Mouse (Mus musculus): ENCODE results near the gene Rnf114. TPM values are rescaled to one million over a fixed set of nuclear protein-coding genes. Genes with fewer than 3 reads are reported as not detected.

Rnf114 gene
- polyA plus RNA-seq, 1 experiment from 2014 or later, result 111 TPM

DNA sequence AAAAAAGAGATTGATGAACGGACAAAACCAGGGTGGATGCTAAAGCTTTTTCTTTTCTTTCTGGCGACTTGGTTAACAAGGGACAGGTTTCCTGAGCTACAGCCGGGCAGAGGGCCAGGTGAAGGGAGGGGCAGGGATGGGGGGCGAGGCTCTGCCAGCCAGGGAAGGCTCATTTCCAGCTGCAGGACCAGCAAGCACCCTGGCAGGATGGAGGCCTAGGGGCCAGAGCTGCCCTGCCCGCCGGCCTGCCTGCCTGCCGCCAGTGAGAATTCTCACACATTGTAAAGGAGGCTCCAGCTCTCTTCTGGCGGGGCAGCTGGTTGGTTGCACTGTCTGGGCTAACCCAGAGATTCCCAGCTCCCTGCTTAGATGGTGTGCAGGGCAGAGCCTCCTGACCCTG lies 69.7 kb downstream of the Rnf114 start:
- 46% methylated on average over 8 of the region's 8 CpGs for WGBS
- H3K27ac ChIP-seq (ENCODE audit: low read depth, low read length), result no peak overlapping the region
- no peak for ATAC-seq (ENCODE audit: low read depth)

DNA sequence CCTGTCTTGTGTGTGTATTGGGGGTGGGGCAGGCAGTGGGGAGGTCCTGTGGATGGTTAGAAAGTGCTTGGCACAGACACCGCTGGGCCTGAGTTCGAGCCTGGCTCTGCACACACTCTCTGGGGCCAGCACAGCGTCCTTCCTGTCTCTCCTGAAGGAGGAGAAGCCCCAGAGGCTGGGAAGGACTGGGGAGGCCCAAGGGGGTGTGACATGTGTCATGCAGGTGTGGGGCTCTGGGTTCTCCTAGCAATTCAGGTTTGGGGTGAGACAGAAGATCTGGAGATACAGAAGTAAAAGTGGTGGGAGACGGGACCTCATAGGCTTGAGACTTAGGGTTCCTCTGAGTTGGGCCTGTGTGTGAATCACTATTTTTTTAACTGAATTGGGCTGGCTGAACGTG lies 70.6 kb downstream of the Rnf114 start:
- Histone ChIP-seq H3K4me3 (ENCODE audit: low read depth, low read length) (no peak overlapping the region), H3K4me2 (ENCODE audit: low read depth, low read length) (no peak overlapping the region), H3K27me3 (ENCODE audit: control insufficient read depth, insufficient read depth, low read length) (no peaks in the 10 kb centered on the region; the same call in 1 of the 2 replicates), H3K27ac (ENCODE audit: low read depth, low read length) (no peak overlapping the region), H3K36me3 (ENCODE audit: control insufficient read depth, insufficient read depth, low read length) (no peaks in the 10 kb centered on the region), H3K9ac (replicated peaks; ENCODE audit: low read depth, low read length) (no peak overlapping the region), H3K4me1 (ENCODE audit: control insufficient read depth, insufficient read depth, low read length) (peaks cover 11% of the 10 kb centered on the region; the same call in 1 of the 2 replicates), H3K9me3 (ENCODE audit: control insufficient read depth, low read length) (no peaks in the 10 kb centered on the region)
- ATAC-seq (ENCODE audit: low read depth), result no peak
- 89% methylated on average over 5 of the region's 5 CpGs for WGBS

More for the DNA sequence above, 69.7 kb downstream of the Rnf114 start:
- Histone ChIP-seq H3K4me1 (ENCODE audit: control insufficient read depth, insufficient read depth, low read length) (peaks cover 11% of the 10 kb centered on the region; the same call in 1 of the 2 replicates), H3K9me3 (ENCODE audit: control insufficient read depth, low read length) (no peaks in the 10 kb centered on the region), H3K36me3 (ENCODE audit: control insufficient read depth, insufficient read depth, low read length) (no peaks in the 10 kb centered on the region), H3K4me2 (ENCODE audit: low read depth, low read length) (no peak overlapping the region), H3K27me3 (ENCODE audit: control insufficient read depth, insufficient read depth, low read length) (no peaks in the 10 kb centered on the region; the same call in 1 of the 2 replicates), H3K4me3 (ENCODE audit: low read depth, low read length) (no peak overlapping the region), H3K9ac (replicated peaks; ENCODE audit: low read depth, low read length) (no peak overlapping the region)

DNA sequence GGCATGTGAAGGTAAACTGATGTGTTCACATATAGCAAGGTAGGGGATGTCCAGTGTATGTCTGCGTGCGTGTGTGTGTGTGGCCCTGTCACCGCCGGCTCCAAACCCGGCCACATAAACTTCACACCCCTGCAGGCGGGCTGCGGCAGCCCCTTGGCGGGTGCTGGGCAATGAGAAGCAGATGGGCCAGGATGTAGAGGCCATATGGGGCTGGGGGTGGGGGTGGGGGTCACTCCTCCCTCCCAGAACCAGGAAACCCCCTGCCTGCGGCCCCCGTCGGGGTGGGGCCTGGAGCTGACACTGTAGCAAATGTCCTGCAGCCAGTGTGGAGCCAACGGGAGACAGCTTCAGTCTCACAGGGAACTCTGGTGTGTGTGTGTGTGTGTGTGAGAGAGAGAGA lies 71.3 kb downstream of the Rnf114 start:
- WGBS, result 37% methylated on average over 12 of the region's 12 CpGs
- H3K27me3 ChIP-seq (ENCODE audit: control insufficient read depth, insufficient read depth, low read length), result no peaks in the 10 kb centered on the region; the same call in 1 of the 2 replicates
- no peak overlapping the region for H3K4me2 ChIP-seq (ENCODE audit: low read depth, low read length)
- no peak for ATAC-seq (ENCODE audit: low read depth)
- H3K36me3 ChIP-seq (ENCODE audit: control insufficient read depth, insufficient read depth, low read length), result no peaks in the 10 kb centered on the region
- no peak overlapping the region for H3K4me3 ChIP-seq (ENCODE audit: low read depth, low read length)
- no peak overlapping the region for H3K9ac ChIP-seq (replicated peaks; ENCODE audit: low read depth, low read length)
- H3K4me1 ChIP-seq (ENCODE audit: control insufficient read depth, insufficient read depth, low read length), result peaks cover 11% of the 10 kb centered on the region; the same call in 1 of the 2 replicates
- no peak overlapping the region for H3K27ac ChIP-seq (ENCODE audit: low read depth, low read length)
- H3K9me3 ChIP-seq (ENCODE audit: control insufficient read depth, low read length), result no peaks in the 10 kb centered on the region

DNA sequence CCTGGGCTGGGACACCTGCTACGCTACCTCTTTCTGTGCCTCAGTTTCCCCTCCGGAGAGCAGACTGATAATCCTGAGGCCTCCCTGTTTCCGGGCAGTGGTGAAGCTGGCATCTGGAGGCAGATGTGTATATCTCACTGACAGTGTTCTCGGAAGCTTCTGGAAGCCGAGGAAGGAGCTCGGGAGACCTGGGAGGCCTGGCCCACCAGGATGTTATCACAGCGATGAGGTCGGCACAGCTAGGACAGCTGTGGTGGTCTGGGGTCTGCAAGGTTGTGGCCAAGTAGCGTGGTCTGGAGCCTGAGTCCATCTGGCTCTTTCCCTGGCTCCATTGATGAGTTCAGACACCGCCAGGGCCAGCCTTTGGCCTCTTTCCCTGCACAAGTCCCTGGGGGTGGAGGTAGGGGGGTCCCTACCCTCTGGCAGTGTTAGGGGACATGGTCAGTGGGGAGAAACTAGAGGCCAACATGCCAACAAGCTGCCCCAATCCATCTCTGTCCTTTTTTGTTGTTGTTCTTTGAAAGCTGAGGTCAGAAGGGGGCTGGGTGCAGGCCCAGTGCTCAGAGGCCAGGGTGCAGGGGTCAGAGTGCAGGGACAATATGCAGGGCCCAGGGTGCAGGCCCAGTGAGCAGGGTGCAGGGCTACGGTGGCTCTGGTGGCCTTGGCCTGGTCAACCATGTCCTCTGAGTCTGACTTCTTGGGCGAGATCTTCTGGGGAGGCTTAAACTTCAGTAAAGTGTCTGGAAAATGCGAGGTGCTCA lies 72.3 kb downstream of the Rnf114 start:
- H3K9ac ChIP-seq (replicated peaks; ENCODE audit: low read depth, low read length), result no peak overlapping the region
- no peak overlapping the region for H3K4me2 ChIP-seq (ENCODE audit: low read depth, low read length)
- H3K4me1 ChIP-seq (ENCODE audit: control insufficient read depth, insufficient read depth, low read length), result peaks cover 8% of the 10 kb centered on the region; the same call in 1 of the 2 replicates
- no peaks in the 10 kb centered on the region for H3K9me3 ChIP-seq (ENCODE audit: control insufficient read depth, low read length)
- no peak overlapping the region for H3K27ac ChIP-seq (ENCODE audit: low read depth, low read length)
- H3K36me3 ChIP-seq (ENCODE audit: control insufficient read depth, insufficient read depth, low read length), result no peaks in the 10 kb centered on the region
- no peaks in the 10 kb centered on the region for H3K27me3 ChIP-seq (ENCODE audit: control insufficient read depth, insufficient read depth, low read length)
- no peak for ATAC-seq (ENCODE audit: low read depth)
- H3K4me3 ChIP-seq (ENCODE audit: low read depth, low read length), result no peak overlapping the region
- 81% methylated on average over 13 of the region's 13 CpGs for WGBS

DNA sequence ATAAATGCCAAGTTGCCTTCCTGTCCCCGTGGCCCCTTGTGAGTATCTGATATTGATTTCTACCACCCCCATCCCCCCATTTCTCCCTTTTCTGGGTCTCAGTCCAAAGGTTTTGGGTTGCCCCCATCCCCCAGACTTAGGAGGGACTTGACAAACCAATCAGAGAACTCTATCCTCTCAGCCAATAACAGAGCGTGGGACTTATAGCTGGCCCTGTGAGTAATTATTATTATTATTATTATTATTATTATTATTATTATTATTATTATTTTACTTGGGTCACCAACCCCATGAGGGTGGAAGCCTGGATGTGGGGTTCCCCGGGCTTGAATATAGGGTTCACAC lies 72.8 kb downstream of the Rnf114 start:
- 74% methylated on average over 3 of the region's 3 CpGs for WGBS
- Histone ChIP-seq H3K9me3 (ENCODE audit: control insufficient read depth, low read length) (no peaks in the 10 kb centered on the region), H3K27me3 (ENCODE audit: control insufficient read depth, insufficient read depth, low read length) (no peaks in the 10 kb centered on the region), H3K27ac (ENCODE audit: low read depth, low read length) (no peak overlapping the region), H3K4me3 (ENCODE audit: low read depth, low read length) (no peak overlapping the region), H3K36me3 (ENCODE audit: control insufficient read depth, insufficient read depth, low read length) (no peaks in the 10 kb centered on the region), H3K9ac (replicated peaks; ENCODE audit: low read depth, low read length) (no peak overlapping the region), H3K4me1 (ENCODE audit: control insufficient read depth, insufficient read depth, low read length) (0 out of 2 replicates have a peak, but pooled peaks cover 3% of the 10 kb centered on the region), H3K4me2 (ENCODE audit: low read depth, low read length) (peak overlapping the region; percentile 29; the same call in 1 of the 2 replicates)
- ATAC-seq (ENCODE audit: low read depth), result no peak

DNA sequence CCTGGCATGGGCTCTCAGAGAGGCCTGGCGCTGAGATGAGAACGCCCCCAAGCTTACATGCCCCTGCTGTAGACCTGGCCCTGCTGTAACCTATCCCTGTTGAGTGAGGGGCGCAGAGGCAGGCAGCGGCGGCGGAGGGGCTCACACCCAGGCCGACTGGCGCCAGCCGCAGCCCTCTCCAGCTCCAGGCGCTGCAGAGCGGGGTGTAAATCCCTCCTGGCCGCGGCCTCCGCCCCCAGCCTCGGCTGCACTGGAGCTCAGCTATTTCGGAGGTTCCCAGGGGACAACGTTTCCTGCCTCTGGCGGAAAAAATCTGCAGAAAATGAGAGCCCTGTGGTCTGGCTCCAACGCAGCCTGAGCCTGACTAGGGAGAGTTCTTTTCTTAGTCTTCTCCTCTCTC lies 73.2 kb downstream of the Rnf114 start:
- Histone ChIP-seq H3K4me1 (ENCODE audit: control insufficient read depth, insufficient read depth, low read length) (0 out of 2 replicates have a peak, but pooled peaks cover 3% of the 10 kb centered on the region), H3K27me3 (ENCODE audit: control insufficient read depth, insufficient read depth, low read length) (no peaks in the 10 kb centered on the region), H3K27ac (ENCODE audit: low read depth, low read length) (no peak overlapping the region), H3K36me3 (ENCODE audit: control insufficient read depth, insufficient read depth, low read length) (no peaks in the 10 kb centered on the region), H3K4me2 (ENCODE audit: low read depth, low read length) (peak overlapping the region; percentile 29; the same call in 1 of the 2 replicates), H3K9ac (replicated peaks; ENCODE audit: low read depth, low read length) (no peak overlapping the region), H3K9me3 (ENCODE audit: control insufficient read depth, low read length) (no peaks in the 10 kb centered on the region), H3K4me3 (ENCODE audit: low read depth, low read length) (no peak overlapping the region)
- 19% methylated on average over 19 of the region's 19 CpGs for WGBS
- ATAC-seq (ENCODE audit: low read depth), result peak; percentile 14; the same call in 1 of the 2 replicates

Other genes with a start within 250 kb of the Rnf114 start
- 22.6 and 31.5 TPM in 2 replicates for gene B4galt5, start 143.5 kb upstream of the Rnf114 start, polyA plus RNA-seq (2014; fragmentation: Nextera tagmentation; extraction: Ambion mirVana)
- 22.9 and 25.9 TPM in 2 replicates for gene Slc9a8, start 70.9 kb upstream of the Rnf114 start, polyA plus RNA-seq (2014; fragmentation: Nextera tagmentation; extraction: Ambion mirVana)
- gene Spata2, start 242 bp downstream of the Rnf114 start, polyA plus RNA-seq (2014; fragmentation: Nextera tagmentation; extraction: Ambion mirVana), result 24.8 and 28.2 TPM in 2 replicates
- 0.66 and 6.5 TPM in 2 replicates for gene Snai1, start 45.5 kb downstream of the Rnf114 start, polyA plus RNA-seq (2014; fragmentation: Nextera tagmentation; extraction: Ambion mirVana)
- gene Ube2v1, start 139.4 kb downstream of the Rnf114 start, polyA plus RNA-seq (2014; fragmentation: Nextera tagmentation; extraction: Ambion mirVana), result 291 and 304 TPM in 2 replicates
- gene Gm20431, start 168.9 kb downstream of the Rnf114 start, polyA plus RNA-seq (2014; fragmentation: Nextera tagmentation; extraction: Ambion mirVana), result 10.7 and 12.5 TPM in 2 replicates
- gene Cebpb, start 196.3 kb downstream of the Rnf114 start, polyA plus RNA-seq (2014; fragmentation: Nextera tagmentation; extraction: Ambion mirVana), result 1.1 and 1.3 TPM in 2 replicates
- 35.1 and 35.9 TPM in 2 replicates for gene Tmem189, start 197.2 kb downstream of the Rnf114 start, polyA plus RNA-seq (2014; fragmentation: Nextera tagmentation; extraction: Ambion mirVana)